In the genomic region with DNA sequence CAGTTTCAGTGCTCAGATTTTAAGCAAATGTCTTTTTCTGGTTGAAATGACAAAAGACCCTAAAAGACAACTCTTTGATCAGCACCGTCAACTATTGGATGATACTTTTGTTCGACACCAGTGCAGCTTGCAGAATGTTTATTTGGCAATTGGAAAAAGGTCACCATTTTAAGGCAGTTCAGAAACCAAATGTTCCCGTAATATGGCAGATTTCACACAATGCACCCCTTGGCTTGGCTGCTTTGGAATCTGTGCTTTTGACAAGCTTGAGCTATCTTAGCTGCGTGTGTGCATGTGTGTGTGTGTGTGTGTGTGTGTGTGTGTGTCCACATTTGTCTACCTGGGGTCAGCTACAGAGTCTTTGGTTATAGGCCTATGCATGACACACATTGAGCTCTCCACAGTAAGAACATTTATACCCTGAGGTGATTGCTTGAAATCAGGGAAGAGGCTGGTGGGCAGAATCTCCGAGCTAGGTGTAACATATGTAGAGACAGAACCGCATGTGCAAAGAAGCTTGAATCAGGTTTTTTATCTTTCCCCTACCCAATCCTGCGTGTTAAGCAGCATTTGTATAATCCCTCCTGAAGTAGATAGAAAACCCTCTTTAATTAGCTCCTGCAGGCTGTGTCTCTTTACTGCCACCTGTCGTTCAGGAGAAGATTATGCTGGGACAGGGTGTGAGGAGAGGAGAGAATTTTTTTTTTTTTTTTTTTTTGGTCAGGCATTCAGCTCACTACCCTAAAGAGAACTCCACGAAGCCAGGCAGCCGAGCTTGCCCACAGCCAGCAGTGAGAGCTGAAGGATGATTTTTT, we compare ENCODE assay signal across 9 mouse cellular contexts.
DNase-seq lines count a peak whose midpoint lies in the region; ATAC-seq lines count a peak whose summit lies in the region.
"Had no signal": no experiment of that assay in that cellular context is flagged by ENCODE, and none has a peak within 500 bp of the region (broad histone marks: within the 10 kb centered on the region; RNA-seq: fewer than 3 reads in every experiment).

No protein-coding gene starts in this region.

- DNase-seq in heart, postnatal 10 days, result peak; percentile 21 to 30
- DNase-seq in Muller cell, postnatal 12 days (ENCODE audit: inconsistent ontology term), result peak; percentile 42
- DNase-seq in embryonic facial prominence, embryonic 14.5 days (ENCODE audit: low spot score), result peak; percentile 30
- DNase-seq in lung, postnatal 14 days, result peak; percentile 2
- DNase-seq in testis, postnatal 14 days (ENCODE audit: low spot score), result no peak
- DNase-seq in gastrocnemius, postnatal 14 days, result no peak
- no peak for DNase-seq in heart, postnatal 4 days

- H3K4me2 ChIP-seq in heart, embryonic 11.5 days, result no peak overlapping the region
- no peak overlapping the region for H3K4me2 ChIP-seq in embryonic facial prominence, embryonic 14.5 days (ENCODE audit: low read depth, low read length)

- H3K27me3 ChIP-seq in heart, embryonic 11.5 days (ENCODE audit: control insufficient read depth, insufficient read depth, low read length), result no peaks in the 10 kb centered on the region; the same call in 1 of the 2 replicates
- H3K27me3 ChIP-seq in embryonic facial prominence, embryonic 14.5 days (replicated peaks; ENCODE audit: control insufficient read depth, insufficient read depth, low read length), result no peaks in the 10 kb centered on the region

- intact Hi-C loops in heart, postnatal 10 days (cut with DNase I), result loop anchor here (5.0 kb wide), 1 partner anchor 357 kb away; no protein-coding TSS in a partner anchor
- intact Hi-C loops in gastrocnemius, postnatal 14 days (cut with DNase I; ENCODE audit: low total_unique reads), result loop anchor here (10.0 kb wide), 1 partner anchor 459 kb away; no protein-coding TSS in a partner anchor

- no peaks in the 10 kb centered on the region for H3K4me1 ChIP-seq in heart, embryonic 11.5 days (ENCODE audit: control insufficient read depth, insufficient read depth, low read length)
- H3K4me1 ChIP-seq in embryonic facial prominence, embryonic 14.5 days (ENCODE audit: control insufficient read depth, insufficient read depth, low read length), result peaks cover 7% of the 10 kb centered on the region; the same call in 1 of the 2 replicates

- H3K36me3 ChIP-seq in heart, embryonic 11.5 days (ENCODE audit: control insufficient read depth, insufficient read depth, low read length), result no peaks in the 10 kb centered on the region
- H3K36me3 ChIP-seq in embryonic facial prominence, embryonic 14.5 days (ENCODE audit: control insufficient read depth, insufficient read depth, low read length), result no peaks in the 10 kb centered on the region

- no peak overlapping the region for H3K27ac ChIP-seq in heart, embryonic 11.5 days (ENCODE audit: low read depth, low read length)
- H3K27ac ChIP-seq in embryonic facial prominence, embryonic 14.5 days (replicated peaks; ENCODE audit: low read depth, low read length), result no peak overlapping the region

- WGBS in heart, embryonic 11.5 days (ENCODE audit: insufficient replicate concordance), result 41% methylated on average over 10 of the region's 10 CpGs
- WGBS in embryonic facial prominence, embryonic 14.5 days, result 41% methylated on average over 10 of the region's 10 CpGs

- ATAC-seq in heart, embryonic 11.5 days (replicated peaks; ENCODE audit: insufficient number of reproducible peaks, low FRiP score, low TSS enrichment), result no peak
- peak; percentile 50; the same call in 1 of the 2 replicates for ATAC-seq in embryonic facial prominence, embryonic 14.5 days (ENCODE audit: low read depth)

- H3K9me3 ChIP-seq in heart, embryonic 11.5 days (replicated peaks; ENCODE audit: control insufficient read depth, low read length), result no peaks in the 10 kb centered on the region
- H3K9me3 ChIP-seq in embryonic facial prominence, embryonic 14.5 days (ENCODE audit: control insufficient read depth, low read length), result no peaks in the 10 kb centered on the region

- no peak overlapping the region for H3K9ac ChIP-seq in heart, embryonic 11.5 days (ENCODE audit: low read depth, low read length)
- no peak overlapping the region for H3K9ac ChIP-seq in embryonic facial prominence, embryonic 14.5 days (ENCODE audit: low read depth, low read length)

- no peak overlapping the region for H3K4me3 ChIP-seq in heart, embryonic 11.5 days (ENCODE audit: low read depth, low read length)
- H3K4me3 ChIP-seq in embryonic facial prominence, embryonic 14.5 days (ENCODE audit: low read depth, low read length), result no peak overlapping the region
- H3K4me3 ChIP-seq: myocyte had no signal

Comparison
In these comparisons a context has a peak if more than half of its experiments do, and no peak if none do; other contexts are left out.
1. DNase-seq: peak in heart, postnatal 10 days (2 of 2), Muller cell, postnatal 12 days (single experiment), embryonic facial prominence, embryonic 14.5 days (single experiment) and lung, postnatal 14 days (single experiment); none in testis, postnatal 14 days (single experiment), gastrocnemius, postnatal 14 days (single experiment) and heart, postnatal 4 days (single experiment).